Comparison of ENCODE assay signal across 22 mouse cellular contexts in the genomic region with DNA sequence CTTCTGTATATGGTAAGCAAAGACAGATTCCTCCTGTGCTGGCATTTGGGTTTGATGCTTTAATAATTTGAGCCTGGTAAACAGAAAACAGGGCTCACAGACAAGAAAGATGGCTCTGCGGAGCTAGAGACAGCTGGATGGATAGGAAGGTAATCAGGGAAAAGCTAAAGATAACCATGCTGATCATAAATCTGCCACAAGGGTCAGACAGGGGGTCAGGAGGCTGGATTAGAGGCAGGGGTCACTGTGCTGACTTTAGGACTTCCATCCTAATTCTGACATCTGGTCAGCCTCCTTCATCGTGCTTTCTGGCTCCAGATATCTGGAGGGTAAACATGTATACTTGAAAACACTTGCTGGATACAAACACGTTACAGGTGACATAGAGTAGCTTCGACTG.
DNase-seq lines count a peak whose midpoint lies in the region.
"Had no signal": no experiment of that assay in that cellular context is flagged by ENCODE, and none has a peak within 500 bp of the region (broad histone marks: within the 10 kb centered on the region; RNA-seq: fewer than 3 reads in every experiment).

No protein-coding gene starts in this region.

- DNase-seq in heart, embryonic 10.5 days (ENCODE audit: low spot score): no peak
- no peak for DNase-seq in heart, adult 9 months (ENCODE audit: low spot score in 2 of 2)
- DNase-seq in embryo, embryonic 9.5 days (ENCODE audit: extremely low spot score): peak; percentile 57
- DNase-seq in yolk sac, embryonic 10.5 days (ENCODE audit: low spot score): peak; percentile 56
- DNase-seq in gastrocnemius, adult 8-10 months (ENCODE audit: low spot score in 2 of 2): no peak
- no peak for DNase-seq in cerebellum, postnatal 4 days (ENCODE audit: low spot score in 2 of 2)
- DNase-seq: adrenal gland, adult 8-10 months; adrenal gland, postnatal 14 days; adrenal gland, postnatal 36 days; cerebellum, adult 11-12 months; cerebellum, adult 2 months; cerebellum, adult 9-10 months; cerebellum, postnatal 10 days; cerebellum, postnatal 25 days had no signal

- no peak overlapping the region for H3K4me3 ChIP-seq in heart, embryonic 10.5 days
- H3K4me3 ChIP-seq: embryonic facial prominence, embryonic 13.5 days; embryonic facial prominence, embryonic 15.5 days; erythroblast, embryonic 14.5 days; forebrain, embryonic 10.5 days; forebrain, embryonic 12.5 days had no signal

- no peaks in the 10 kb centered on the region for H3K27me3 ChIP-seq in heart, embryonic 10.5 days (ENCODE audit: insufficient read depth, poor library complexity, severe bottlenecking)
- H3K27me3 ChIP-seq: CH12.LX; embryonic facial prominence, embryonic 13.5 days; embryonic facial prominence, embryonic 15.5 days; forebrain, embryonic 12.5 days; Patski had no signal

- H3K36me3 ChIP-seq in heart, embryonic 10.5 days: no peaks in the 10 kb centered on the region
- H3K36me3 ChIP-seq: embryonic facial prominence, embryonic 13.5 days; embryonic facial prominence, embryonic 15.5 days; forebrain, embryonic 10.5 days; forebrain, embryonic 12.5 days; G1E had no signal

- WGBS in heart, embryonic 10.5 days: 66% methylated on average over 4 of the region's 4 CpGs

- H3K27ac ChIP-seq in heart, embryonic 10.5 days: 0 out of 2 replicates have a peak overlapping the region, but pooled peaks have one; percentile 0
- H3K27ac ChIP-seq: embryonic facial prominence, embryonic 13.5 days; embryonic facial prominence, embryonic 15.5 days; forebrain, embryonic 10.5 days; forebrain, embryonic 12.5 days had no signal

- H3K9me3 ChIP-seq in heart, embryonic 10.5 days: no peaks in the 10 kb centered on the region
- H3K9me3 ChIP-seq: embryonic facial prominence, embryonic 13.5 days; embryonic facial prominence, embryonic 15.5 days; forebrain, embryonic 10.5 days; forebrain, embryonic 12.5 days had no signal

- peaks cover 10% of the 10 kb centered on the region for H3K4me1 ChIP-seq in heart, embryonic 10.5 days
- H3K4me1 ChIP-seq: embryonic facial prominence, embryonic 15.5 days had no signal

Comparison
In these comparisons a context has a peak if more than half of its experiments do, and no peak if none do; other contexts are left out.
1. DNase-seq: peak in embryo, embryonic 9.5 days (single experiment) and yolk sac, embryonic 10.5 days (single experiment); none in heart, embryonic 10.5 days (single experiment), heart, adult 9 months (0 of 2), gastrocnemius, adult 8-10 months (0 of 2) and cerebellum, postnatal 4 days (0 of 2).